Mouse (Mus musculus): Measurements from ENCODE around the gene Cmpk1.
"Not testable (repeated sequence)": the region's sequence is repeated elsewhere in the genome, so short reads cannot be mapped to it uniquely, and the experiment has no call there.

Gene Cmpk1

DNA sequence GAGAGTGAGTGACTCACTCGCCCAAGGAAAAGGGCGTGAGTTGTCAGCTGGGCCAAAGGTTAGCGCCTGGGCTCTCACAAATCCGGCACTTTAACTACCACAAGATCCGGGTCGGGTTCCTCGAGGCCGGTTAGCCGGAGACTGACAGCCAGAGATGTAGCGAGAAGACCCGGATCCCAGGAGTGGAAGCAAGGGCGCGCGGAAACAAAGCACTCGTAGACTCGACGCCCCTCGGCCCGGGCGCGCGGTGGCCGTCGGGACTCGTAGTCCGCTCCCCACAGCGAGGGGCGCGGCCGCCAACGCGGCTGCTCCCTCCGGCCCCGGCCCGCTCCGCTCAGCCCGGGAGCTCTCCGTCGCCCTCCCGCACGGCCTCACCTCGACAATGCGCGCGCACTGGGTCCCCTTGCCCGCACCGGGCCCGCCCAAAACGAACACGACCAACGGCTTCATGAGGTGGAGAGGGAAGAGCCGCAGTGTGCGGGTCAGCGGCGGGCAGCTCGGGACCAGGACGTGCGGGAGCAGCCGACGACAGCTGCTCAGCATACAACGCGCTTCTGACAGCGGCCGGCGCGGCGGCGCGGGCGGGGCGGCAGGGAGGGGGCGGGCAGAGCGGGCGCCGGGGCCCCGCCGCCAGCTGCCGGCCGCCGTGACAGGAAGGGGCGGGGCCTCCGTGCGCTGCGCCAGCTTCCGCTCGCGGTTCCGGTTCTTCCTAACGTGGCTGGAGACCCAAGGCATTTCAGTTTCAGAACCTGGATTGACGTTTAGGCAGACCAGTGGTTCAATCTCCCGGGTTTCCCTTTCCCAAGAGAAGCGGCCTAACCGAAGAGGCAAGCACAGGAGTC, at the start of gene Cmpk1:
Cmpk1 (minus strand) TSS at position 651 of the 842 bp plus-strand sequence.
- peak; percentile 44 to 80 for DNase-seq (ENCODE audit: low spot score in 2 of 2)

DNA sequence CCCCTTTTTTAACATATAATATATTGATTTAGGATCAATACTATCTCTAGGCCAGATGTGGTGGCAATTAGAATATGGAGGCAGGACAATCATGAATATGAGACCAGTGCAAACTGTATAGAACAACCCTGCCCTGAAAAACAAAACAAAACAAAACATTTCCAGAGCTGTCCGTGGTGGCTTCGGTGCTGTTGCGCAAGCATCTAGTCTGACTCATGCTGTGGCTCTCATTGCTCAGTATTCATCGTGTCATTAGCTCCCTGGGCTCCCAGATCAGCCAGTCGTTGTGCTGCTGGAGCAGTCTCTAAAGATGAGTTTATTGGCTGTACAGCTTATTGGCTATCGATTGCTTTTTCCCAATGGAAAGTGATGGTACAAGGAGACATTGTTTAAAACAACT, 48.0 kb upstream of the Cmpk1 start:
- no peak for DNase-seq (ENCODE audit: low spot score in 2 of 2)

DNA sequence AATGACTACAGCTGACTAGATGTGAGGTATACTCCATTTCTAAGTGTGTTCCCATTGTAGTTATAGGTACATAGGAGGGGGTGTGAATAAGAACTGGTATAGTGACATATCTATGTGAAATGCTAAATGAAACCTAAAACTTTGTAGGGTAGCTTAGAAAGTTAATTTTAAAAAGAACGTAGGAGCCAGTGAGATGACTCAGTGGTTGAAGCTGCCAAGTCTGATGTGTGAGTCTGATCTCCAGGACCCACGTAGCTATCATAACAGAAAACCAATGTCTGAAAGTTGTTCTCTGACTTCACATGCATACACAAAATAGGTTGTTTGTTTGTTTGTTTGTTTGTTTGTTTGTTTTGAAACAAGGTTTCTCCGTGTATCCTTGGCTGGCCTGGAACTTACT, 33.0 kb upstream of the Cmpk1 start:
- no peak for DNase-seq (ENCODE audit: low spot score in 2 of 2)

DNA sequence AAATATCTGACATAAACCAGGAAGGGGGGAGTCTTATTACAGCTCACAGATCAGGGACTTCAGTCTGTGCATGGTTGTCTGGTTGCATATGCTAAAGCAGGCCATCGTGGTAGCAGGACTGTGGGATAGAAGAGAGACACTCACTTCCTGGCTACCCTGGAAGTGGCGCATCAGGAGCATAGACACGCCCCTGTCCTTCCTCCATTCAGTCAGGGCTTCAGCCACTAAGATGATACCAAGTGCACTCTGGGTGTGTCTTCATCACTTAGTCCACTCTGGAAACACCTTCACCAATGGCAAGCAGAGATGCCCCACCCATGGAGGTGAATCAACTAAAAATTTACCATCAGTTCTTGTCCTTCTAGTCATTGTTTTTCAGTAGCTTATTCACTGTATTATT, 27.2 kb upstream of the Cmpk1 start:
- no peak for DNase-seq (ENCODE audit: low spot score in 2 of 2)

DNA sequence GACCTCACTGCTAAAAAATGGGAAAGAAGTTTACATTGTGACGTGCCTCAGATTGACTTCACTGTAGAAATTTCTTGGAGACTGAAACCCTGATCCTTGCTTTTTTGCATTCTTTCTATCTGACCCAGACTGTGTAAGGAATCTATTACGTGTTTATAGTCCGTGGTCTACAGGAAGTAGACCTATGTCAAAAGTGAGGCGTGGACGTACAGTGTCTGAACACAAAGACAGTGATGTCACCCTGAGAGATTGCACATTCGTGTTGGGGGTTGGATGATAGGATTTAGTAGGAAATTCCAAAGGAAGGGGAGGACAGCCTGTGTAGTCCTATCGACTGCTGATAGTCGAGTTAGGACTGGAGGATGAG, 13.4 kb upstream of the Cmpk1 start:
- DNase-seq (ENCODE audit: low spot score in 2 of 2) = no peak

DNA sequence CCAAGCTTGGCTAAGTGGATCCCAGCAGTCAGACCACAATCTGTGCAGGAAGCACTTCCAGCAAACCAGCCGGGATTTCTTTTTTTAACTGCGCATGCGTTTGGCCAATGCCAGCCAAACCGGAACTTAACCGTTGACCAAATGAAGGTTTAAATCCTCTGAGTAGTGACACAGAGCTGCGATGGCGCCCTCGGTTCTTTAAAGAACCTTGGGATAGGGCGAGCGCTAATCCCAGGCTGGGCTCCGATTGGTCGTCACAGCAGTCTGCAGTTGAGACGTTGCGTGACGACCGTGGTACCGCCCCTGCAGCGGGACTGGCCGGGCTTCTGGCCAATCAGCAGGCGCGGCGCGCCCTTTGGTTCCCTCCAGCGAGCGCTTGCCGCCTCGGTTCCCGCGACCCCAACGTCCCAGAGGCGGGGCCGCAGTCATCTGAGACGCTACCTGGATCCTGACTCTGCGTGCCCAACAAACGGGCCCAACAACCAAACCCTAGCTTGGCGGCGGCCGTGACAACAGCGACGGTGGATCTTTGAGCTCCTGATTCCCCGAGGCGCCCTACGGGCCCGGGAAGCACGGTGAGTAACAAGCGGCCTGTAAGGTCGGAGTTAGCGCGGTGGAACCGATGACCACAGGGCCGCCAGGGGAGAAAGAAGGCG, 12.9 kb upstream of the Cmpk1 start, which contains the start of gene Stil:
Stil (plus strand) TSS at position 387 of the 656 bp plus-strand sequence.
- DNase-seq (ENCODE audit: low spot score in 2 of 2) = peak; percentile 93 to 95

DNA sequence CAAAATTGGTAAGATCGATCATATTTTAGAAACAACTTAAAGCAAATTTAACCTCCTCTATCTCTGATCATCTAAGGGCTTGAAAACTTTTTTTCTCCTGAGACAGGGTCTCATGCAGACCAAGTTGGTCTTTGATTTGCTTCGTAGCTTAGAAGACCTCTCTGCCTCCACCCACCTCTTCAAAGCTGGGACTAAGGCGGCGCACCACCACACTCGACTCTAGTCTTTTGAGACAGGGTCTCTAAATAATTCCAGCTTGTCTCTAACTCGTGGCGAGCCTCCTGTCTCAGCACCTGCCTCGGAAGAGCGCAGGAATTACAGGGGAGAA, 12.4 kb upstream of the Cmpk1 start:
- no peak for DNase-seq (ENCODE audit: low spot score in 2 of 2)

DNA sequence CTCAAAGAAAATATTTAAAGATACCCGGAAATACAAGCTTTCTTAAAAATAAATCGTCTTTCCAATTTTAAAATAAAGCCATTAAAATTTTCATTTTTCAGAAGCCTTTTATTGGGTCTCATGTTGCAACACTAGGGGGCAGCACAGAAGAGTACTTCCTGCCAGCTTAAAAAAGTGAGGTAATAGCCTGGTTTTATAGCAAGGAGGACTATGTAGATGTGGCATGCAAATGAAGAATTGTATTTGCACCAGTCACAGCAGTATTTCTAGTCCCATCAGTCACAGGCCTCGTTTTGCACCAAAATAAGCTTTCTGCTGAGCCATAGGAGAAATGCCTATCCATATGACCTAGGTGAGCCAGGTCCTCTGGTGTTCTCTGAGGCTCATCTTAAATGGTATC, 10.0 kb upstream of the Cmpk1 start:
- peak in 1 of 2 experiments; percentile 12 for DNase-seq (ENCODE audit: low spot score in 2 of 2)

DNA sequence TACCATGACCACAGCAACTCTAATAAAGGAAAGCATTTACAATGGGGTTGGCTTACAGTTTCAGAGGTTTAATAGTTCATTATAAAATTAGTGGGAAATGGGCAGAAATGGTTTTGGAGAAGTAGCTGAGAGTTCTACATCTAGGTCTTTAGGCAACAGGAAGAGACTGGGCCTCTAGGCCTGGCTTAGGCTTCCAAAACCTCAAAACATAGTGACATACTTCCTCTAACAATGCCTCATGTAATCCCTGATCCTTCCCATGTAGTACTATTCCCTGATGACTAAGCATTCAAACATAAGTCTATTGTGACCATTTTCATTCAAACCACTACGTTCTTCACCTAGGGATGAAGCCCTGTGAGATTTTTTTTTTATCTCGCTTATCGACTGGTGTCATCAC, 7.2 kb upstream of the Cmpk1 start:
- DNase-seq (ENCODE audit: low spot score in 2 of 2) = no peak

DNA sequence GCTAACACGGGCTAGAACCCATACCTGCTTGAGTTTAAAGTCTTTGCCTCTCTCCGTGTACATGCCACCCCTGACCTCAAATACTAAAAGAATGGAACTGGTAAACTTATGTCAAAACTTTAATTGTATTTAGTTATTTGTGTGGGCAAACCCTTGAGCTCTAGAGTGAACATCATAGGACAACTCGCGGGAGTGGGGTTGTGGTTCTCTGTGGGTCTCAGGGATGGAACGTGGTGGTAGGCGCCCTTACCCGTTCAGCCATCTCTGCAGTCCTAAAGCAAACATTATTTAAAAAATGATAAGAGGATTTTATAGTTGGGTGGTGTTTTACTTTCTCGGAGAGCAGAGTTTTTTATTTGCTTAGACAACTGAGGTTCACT, 840 bp downstream of the Cmpk1 start:
- DNase-seq (ENCODE audit: low spot score in 2 of 2) = no peak

DNA sequence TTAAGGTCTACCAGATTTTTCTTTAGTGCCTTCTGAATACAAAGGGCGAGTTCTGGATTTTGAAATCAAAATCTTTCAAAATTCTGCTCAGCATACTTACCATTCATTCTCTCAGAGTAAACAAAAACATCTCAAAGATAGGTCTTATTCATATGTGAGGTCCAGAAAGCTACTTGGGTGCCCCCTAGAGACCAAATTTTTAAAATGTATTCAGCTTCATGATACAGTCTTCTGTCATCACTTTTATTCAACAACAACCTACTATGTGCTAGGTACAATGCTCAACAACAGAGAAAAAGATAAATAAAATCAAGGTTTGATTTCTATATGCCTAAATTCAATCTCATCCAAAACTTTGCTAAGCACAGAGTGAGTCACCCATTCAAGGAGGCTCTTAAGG, 4.0 kb downstream of the Cmpk1 start:
- no peak for DNase-seq (ENCODE audit: low spot score in 2 of 2)

DNA sequence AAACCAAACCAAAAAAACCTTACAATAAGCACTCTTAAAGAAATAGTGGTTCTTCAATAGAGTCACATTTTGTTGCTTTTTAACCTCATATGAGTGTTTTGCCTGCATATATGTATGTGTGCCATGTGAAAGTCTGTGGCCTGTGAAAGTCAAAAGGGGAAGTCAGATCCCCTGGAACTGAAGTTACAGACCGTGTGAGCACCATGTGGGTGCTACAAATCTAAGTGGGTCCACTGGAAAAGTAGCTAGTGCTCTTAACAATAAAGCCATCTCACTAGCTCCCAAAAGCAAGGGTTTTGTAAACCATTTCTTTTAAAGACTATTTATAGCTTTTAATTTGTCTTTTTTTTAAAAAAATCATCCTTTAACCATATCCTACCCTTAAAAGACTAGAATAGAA, 4.4 kb downstream of the Cmpk1 start:
- no peak for DNase-seq (ENCODE audit: low spot score in 2 of 2)

DNA sequence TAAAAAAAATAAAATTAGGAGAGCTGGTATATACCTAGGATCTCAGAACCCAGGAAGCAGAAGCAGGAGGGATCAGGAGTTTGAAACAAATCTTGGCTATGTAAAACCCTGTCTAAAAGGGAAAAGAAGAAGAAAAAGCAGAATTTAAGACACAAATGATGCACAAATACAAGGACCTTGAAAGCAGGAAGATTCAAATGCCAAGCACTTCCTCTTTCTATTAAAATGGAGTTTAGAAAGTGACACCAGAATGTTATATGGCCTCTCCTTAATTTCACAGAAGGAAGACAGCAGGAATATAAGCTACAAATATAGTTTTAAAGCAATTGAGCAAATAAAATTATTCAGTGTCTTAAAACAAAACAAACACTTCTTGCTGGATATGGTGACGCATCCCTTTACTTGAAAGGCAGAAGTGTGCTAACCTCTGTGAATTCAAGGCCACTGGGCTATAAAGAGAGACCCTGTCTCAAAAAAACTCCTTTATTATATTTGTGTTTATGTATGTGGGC, 13.8 kb downstream of the Cmpk1 start:
- no peak for DNase-seq (ENCODE audit: low spot score in 2 of 2)

DNA sequence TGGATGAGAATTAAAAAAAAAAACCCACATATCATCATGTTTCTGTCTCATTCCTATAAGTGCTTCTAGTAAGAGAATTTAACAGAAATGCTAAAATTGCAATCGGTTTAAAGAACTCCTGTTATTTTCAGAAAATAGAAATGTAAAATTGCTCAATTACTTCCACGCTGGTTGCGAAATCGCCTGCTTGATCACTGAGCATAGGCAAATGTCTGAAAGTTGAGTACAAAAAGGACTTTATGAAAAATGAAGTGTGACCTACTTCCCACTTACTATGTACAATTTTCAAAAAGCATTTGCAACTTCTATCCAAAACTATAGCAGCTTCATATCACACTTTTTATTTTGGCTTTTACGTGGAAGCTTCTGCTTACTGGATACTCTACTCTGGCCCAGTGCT, 16.3 kb downstream of the Cmpk1 start:
- DNase-seq (ENCODE audit: low spot score in 2 of 2) = no peak

DNA sequence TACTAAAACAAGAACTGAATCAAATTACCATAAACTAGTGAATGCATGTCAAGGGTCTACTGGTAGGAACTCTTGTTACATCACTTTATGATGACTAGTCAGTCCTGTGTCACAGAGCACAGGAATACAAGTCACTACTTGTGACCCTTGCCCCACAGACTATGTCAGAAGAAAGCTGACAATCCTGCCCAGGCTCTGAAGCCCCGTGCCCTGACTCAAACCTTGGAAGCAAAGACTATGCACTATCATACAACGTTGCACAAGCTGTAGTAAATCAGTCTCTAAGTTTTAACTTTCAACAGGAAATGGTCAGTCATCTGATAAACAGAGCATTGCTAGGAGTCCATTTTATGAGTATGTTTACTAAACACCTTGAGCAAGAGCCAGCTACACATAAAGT, 26.2 kb downstream of the Cmpk1 start:
- not testable (repeated sequence) for DNase-seq (ENCODE audit: low spot score in 2 of 2)

DNA sequence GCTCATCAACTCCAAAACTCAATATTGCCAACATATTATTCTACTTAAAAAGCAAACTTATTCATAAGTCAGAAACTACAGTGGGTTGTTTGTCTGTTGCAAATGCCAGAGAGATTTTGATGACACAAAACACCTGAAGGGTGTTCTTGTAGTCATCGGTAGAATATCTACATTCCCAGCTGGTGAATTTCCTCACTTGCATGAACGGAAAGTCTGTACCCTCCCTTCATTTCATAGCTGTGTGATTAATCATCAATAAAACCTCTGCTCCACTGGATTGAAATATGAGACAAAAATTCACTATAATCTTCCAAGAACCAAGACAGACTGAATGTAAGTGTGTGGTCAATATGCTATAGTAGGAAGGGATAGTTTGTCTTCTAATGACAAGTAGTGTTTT, 27.5 kb downstream of the Cmpk1 start:
- no peak for DNase-seq (ENCODE audit: low spot score in 2 of 2)

DNA sequence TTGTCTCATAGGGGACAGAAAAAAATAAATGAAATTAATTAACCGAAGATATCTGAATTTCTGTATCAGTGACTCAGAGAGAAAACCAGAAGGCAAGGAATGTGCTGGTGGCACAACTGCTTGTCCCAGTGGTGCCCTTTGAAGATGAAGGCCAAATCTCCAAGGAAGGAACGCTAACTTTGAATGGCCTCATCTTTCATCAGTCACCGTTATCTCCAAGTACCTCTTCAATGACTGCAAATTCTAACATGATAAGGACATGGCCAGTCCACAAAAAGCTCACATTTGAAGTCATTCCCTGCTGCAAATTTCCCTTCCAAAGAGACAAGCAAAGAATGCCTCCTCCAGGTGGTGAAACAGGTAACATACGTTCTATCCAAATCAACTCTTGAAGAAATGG, 28.3 kb downstream of the Cmpk1 start:
- DNase-seq (ENCODE audit: low spot score in 2 of 2) = no peak

DNA sequence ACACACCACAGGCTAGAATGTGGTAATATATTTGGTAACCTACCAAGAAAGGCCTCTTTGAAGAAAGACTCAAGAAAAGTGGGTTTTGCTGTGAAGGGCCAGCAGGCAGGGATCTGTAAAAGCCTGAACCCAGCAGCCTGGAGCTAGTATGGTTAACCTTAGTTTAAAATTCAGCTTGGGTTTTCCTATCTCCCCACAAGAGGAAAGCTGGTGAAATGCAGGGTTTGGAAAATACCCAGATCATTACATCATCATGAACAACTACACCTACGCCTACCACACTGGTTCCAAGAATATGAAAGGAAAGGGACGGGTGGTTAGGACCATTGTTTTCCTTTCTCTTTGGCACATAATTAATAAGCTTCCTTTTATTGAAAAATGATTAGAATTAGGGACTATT, 28.8 kb downstream of the Cmpk1 start:
- peak in 1 of 2 experiments; percentile 7 for DNase-seq (ENCODE audit: low spot score in 2 of 2)

DNA sequence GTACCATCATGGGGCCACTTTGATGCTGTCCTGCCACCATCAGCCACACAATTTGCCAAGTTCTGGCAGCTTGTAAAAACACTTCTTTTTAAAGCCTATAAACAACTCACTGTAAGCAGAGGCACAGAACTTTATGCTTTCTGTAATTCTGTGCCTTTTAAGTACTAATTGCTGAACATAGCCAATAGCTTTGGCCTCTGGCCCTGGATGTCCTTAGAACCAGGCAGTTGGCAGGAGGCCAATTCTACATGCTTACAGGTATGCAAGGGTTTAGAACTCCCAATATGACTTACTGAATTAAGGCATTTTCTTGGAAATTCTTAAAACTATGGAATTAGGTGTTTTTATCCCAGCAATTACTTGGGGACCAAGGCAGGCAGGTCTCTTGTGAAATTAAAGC, 29.6 kb downstream of the Cmpk1 start:
- no peak for DNase-seq (ENCODE audit: low spot score in 2 of 2)

DNA sequence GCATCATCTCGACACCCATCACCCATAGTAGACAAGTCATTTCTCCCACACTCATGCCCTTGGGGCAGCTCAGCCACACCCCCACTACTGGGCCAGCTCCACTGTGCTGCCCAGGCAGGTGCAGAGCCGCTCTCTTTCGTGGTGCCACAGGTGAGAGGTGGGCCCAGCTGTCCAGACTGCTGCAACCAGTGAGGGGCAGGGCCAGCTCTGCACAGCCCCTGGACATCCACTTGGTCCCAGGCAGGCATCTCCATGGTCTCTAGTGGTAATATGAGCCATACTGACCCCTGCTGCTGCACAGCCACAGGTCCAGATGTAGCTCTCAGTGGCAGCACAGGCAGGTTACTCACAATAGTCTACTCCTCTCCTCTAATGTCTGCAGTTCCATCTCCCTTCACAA, 33.9 kb downstream of the Cmpk1 start:
- DNase-seq (ENCODE audit: low spot score in 2 of 2) = no peak

DNA sequence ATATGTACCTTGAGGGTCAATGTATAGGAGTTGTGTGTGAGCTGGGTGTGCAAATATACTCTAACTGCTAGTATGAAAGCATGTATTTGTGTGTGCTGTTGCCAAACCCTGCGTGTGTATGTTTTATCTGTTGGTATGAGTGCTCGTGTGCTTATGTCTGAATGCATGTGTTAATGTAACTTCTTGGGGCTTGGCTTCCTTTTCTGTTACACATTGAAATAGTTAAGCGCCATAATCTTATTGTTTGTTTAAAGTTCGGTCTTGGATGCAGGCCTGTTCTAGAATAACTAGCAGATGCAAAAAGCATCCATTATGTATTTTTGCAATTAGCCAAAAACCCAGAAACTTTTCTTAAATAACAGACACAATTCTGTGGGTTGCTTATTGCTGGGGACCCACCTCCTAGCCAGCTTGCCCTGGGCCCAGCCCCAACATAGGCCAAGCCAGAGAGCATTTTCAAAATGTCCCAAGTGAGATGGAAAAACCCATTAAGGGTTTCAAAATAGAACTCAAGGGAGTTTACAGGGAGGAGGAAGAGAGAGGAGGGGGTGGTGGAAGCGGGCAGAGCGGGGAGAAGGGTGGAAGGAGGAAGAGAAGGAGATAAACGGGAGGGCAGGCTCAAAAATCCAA, 39.1 kb downstream of the Cmpk1 start:
- DNase-seq (ENCODE audit: low spot score in 2 of 2) = no peak

DNA sequence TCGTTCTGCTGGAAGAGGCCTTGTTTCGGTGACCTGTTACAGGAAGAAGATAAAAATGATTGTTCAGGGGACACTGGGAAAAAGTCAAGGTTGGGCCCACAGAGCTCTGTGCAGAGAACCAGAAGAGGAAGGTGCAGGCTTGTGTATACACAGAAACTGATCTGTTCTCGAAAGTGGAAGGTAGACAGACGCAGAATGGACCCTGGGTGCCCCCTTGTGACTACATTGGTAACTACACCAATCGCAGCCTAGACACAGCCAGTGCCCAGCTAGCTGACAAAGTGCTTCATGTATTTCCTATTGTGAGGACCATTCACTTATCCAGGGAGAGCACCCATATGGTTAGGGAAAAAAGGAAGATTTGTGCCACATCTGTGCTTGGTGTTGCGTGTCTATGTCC, 39.6 kb downstream of the Cmpk1 start:
- peak; percentile 26 to 89 for DNase-seq (ENCODE audit: low spot score in 2 of 2)

DNA sequence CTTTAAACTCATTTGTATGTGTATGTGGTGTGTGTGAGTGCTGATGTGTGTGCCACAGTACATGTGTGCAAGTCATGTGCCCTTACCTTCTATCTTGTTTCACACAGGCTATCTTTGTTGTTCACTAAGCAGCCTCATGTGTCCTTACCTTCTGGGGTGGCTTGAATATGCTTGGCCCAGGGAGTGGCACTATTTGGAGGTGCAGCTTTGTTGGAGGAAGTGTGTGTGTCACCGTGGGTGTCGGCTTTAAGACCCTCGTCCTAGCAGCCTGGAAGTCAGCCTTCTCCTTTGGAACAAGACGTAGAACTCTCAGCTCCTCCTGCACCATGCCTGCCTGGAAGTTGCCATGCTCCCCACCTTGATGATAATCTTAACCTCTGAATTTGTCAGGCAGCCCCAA, 40.6 kb downstream of the Cmpk1 start:
- no peak for DNase-seq (ENCODE audit: low spot score in 2 of 2)
